Mouse (Mus musculus) testis, adult 2 months (tissue): ENCODE measurements around the gene Olfr318. TPM values are rescaled to one million over a fixed set of nuclear protein-coding genes. Genes with fewer than 3 reads are reported as not detected.

Experiments
- H3K27ac ChIP-seq: fragments of 200-500 bp; 2 replicates; pipeline ENCODE4 v1.5.1; 2012; ENCODE audit warnings: low read depth, low read length; ENCODE audit not compliant: control insufficient read depth, insufficient read depth
- H3K27me3 ChIP-seq: fragments of 200-500 bp; 2 replicates; pipeline ENCODE4 v1.6.1; 2012; ENCODE audit warnings: mild to moderate bottlenecking, low read length, moderate library complexity; ENCODE audit not compliant: control insufficient read depth, insufficient read depth
- H3K36me3 ChIP-seq: fragments of 200-500 bp; 2 replicates; pipeline ENCODE4 v1.6.1; 2012; ENCODE audit warnings: mild to moderate bottlenecking, low read length; ENCODE audit not compliant: control insufficient read depth, insufficient read depth
- H3K4me1 ChIP-seq: fragments of 200-500 bp; 2 replicates; pipeline ENCODE4 v1.6.1; 2012; ENCODE audit warnings: low read length; ENCODE audit not compliant: control insufficient read depth, insufficient read depth
- H3K4me3 ChIP-seq: fragments of 200-500 bp; 2 replicates; pipeline ENCODE4 v1.5.1; 2012; ENCODE audit warnings: low read depth, mild to moderate bottlenecking, low read length, moderate library complexity, mixed read lengths; ENCODE audit not compliant: control insufficient read depth
- CTCF ChIP-seq: fragments of 200-500 bp; IDR thresholded peaks from 2 replicates; pipeline ENCODE4 v1.5.1; 2012; ENCODE audit warnings: low read depth, mild to moderate bottlenecking, inconsistent platforms, low read length, moderate library complexity; ENCODE audit not compliant: control insufficient read depth, insufficient read depth, insufficient replicate concordance
- POLR2A ChIP-seq: fragments of 200-500 bp; IDR thresholded peaks from 2 replicates; pipeline ENCODE4 v1.6.1; 2012; ENCODE audit warnings: low read depth, mild to moderate bottlenecking, inconsistent platforms, low read length, moderate library complexity; ENCODE audit not compliant: control insufficient read depth
- polyA plus RNA-seq: library from polyadenylated mRNA; depleted of rRNA; stranded (reverse); fragments of >200 nt; gene quantifications from 2 replicates; pipeline ENCODE4 v1.2.3, GENCODE M21; 2012; rRNA removed

The Olfr318 gene
- polyA plus RNA-seq, 1 experiment: not detected

GRCm38 (mm10) chr11:58709086-58709485 is 14.7 kb downstream of the Olfr318 start:
- Histone ChIP-seq H3K27me3 (no peaks in the 10 kb centered on the region), H3K27ac (no peak overlapping the region), H3K4me1 (no peaks in the 10 kb centered on the region), H3K4me3 (no peak overlapping the region), H3K36me3 (no peaks in the 10 kb centered on the region)
- TF ChIP-seq POLR2A (no peak), CTCF (no peak)

DNA sequence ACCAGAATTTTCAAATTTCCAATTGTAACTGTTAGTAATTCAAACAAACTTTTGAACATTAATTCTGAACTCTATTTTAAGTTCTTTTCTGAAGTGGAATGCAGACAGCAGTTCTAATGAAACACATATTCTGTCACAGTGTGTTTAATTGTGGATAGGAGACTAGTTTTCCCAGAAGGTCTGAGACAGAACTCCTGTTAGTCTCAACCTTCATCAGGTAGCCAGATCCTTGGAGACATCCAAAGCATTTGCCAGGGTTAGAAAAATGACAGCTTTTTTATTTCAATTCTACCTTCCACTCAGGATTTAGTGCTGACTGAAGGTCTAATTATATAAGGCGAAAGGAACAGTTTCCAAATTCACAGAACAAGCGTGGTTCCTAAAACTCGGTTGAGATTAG is 25.0 kb downstream of the Olfr318 start, which contains the start of gene Olfr319:
TSS of gene Olfr319 (plus strand) at position 301 of the 400 bp plus-strand sequence.
- Histone ChIP-seq H3K4me1 (no peaks in the 10 kb centered on the region), H3K4me3 (no peak within 1 kb of the TSS), H3K36me3 (no peaks in the 10 kb centered on the region), H3K27me3 (no peaks in the 10 kb centered on the region), H3K27ac (no peak within 1 kb of the TSS)
- TF ChIP-seq CTCF: no peak
- no peak for TF ChIP-seq POLR2A

DNA sequence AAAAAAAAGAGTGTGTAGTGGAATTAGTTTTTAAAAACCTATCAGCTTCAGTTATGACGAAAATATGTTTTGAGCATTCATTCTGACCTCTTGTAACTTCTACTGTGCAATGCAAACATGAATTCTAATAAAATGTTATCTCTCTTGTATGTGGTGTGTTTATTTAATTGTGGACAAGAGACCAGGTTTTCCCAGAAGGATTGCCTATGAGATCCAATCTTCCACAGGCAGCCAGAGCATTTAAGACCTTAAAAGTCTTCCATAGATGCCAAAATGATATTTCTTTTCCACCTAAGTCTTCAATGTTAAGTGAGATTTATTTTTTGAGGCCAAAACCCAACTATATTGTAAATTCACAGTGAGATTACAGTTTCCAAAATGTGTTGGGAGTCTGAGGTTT is 43.0 kb downstream of the Olfr318 start, which contains the start of gene Olfr320:
TSS of gene Olfr320 (plus strand) at position 301 of the 400 bp plus-strand sequence.
- no peaks in the 10 kb centered on the region for H3K27me3 ChIP-seq
- no peak within 1 kb of the TSS for H3K4me3 ChIP-seq
- H3K27ac ChIP-seq: no peak within 1 kb of the TSS
- H3K4me1 ChIP-seq: no peaks in the 10 kb centered on the region
- TF ChIP-seq CTCF: no peak
- TF ChIP-seq POLR2A: no peak
- no peaks in the 10 kb centered on the region for H3K36me3 ChIP-seq

DNA sequence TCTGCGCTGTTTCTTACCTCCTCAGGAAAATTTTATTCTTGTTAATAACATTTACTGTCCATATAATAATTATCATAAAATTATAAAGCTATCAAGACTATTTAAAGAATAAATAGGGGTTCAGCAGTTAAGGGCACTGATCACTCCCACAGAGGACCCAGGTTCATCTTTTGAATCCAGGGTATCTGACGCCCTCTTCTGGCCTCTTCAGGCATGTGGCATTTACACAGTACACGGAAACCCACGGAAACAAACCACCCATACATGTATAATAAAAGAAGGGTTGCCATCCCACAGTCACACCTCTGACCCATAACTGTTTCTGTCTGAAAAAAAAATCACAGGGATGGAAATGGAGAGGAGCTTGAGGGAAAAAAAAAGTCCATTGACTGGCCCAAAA is 52.0 kb downstream of the Olfr318 start:
- TF ChIP-seq POLR2A (no peak), CTCF (no peak)
- no peaks in the 10 kb centered on the region for H3K4me1 ChIP-seq
- no peaks in the 10 kb centered on the region for H3K27me3 ChIP-seq
- H3K27ac ChIP-seq: no peak overlapping the region
- H3K36me3 ChIP-seq: no peaks in the 10 kb centered on the region
- H3K4me3 ChIP-seq: no peak overlapping the region

- no peaks in the 10 kb centered on the region for H3K36me3 ChIP-seq
- TF ChIP-seq POLR2A (no peak), CTCF (no peak)
- H3K27me3 ChIP-seq: no peaks in the 10 kb centered on the region
- no peak overlapping the region for H3K4me3 ChIP-seq
- H3K27ac ChIP-seq: no peak overlapping the region
- H3K4me1 ChIP-seq: peaks cover 2% of the 10 kb centered on the region
Measured at GRCm38 (mm10) chr11:58669252-58669651, 54.6 kb downstream of the Olfr318 start.

Other genes starting within 250 kb of the Olfr318 start
- gene Olfr332, start 231.5 kb downstream of the Olfr318 start, polyA plus RNA-seq: 0.02 TPM in 1 of 2 replicates, not detected in the other
- gene Olfr331, start 221.4 kb downstream of the Olfr318 start, polyA plus RNA-seq: 0.13 and 0.21 TPM in 2 replicates
- 1.1 and 1.7 TPM in 2 replicates for gene Olfr330, start 189.2 kb downstream of the Olfr318 start, polyA plus RNA-seq
- 0.26 and 0.56 TPM in 2 replicates for gene Olfr329-ps, start 177.6 kb downstream of the Olfr318 start, polyA plus RNA-seq
- not detected in 2 replicates for gene Olfr328, start 168.4 kb downstream of the Olfr318 start, polyA plus RNA-seq
- 0.11 TPM in 1 of 2 replicates, not detected in the other for gene Olfr224, start 153.5 kb downstream of the Olfr318 start, polyA plus RNA-seq
- 0.20 and 0.89 TPM in 2 replicates for gene Olfr325, start 146.3 kb downstream of the Olfr318 start, polyA plus RNA-seq
- gene Olfr324, start 128.9 kb downstream of the Olfr318 start, polyA plus RNA-seq: not detected in 2 replicates
- gene 2210407C18Rik, start 107.9 kb downstream of the Olfr318 start, polyA plus RNA-seq: not detected in 2 replicates
- gene Olfr323, start 93.5 kb downstream of the Olfr318 start, polyA plus RNA-seq: 0.57 and 2.2 TPM in 2 replicates
- not detected in 2 replicates for gene Trim58, start 83.5 kb downstream of the Olfr318 start, polyA plus RNA-seq
- not detected in 2 replicates for gene Olfr322, start 65.2 kb downstream of the Olfr318 start, polyA plus RNA-seq
- not detected in 2 replicates for gene Olfr320, start 42.9 kb downstream of the Olfr318 start, polyA plus RNA-seq
- not detected in 2 replicates for gene Olfr319, start 24.9 kb downstream of the Olfr318 start, polyA plus RNA-seq
- 0.16 and 0.96 TPM in 2 replicates for gene Olfr317, start 15.2 kb upstream of the Olfr318 start, polyA plus RNA-seq
- gene Olfr316, start 28.7 kb upstream of the Olfr318 start, polyA plus RNA-seq: 0.29 and 3.1 TPM in 2 replicates
- not detected in 2 replicates for gene Olfr315, start 49.2 kb upstream of the Olfr318 start, polyA plus RNA-seq
- not detected in 2 replicates for gene Olfr314, start 58.9 kb upstream of the Olfr318 start, polyA plus RNA-seq
- 142 and 144 TPM in 2 replicates for gene Fam183b, start 77.9 kb upstream of the Olfr318 start, polyA plus RNA-seq
- 0.09 and 0.42 TPM in 2 replicates for gene Olfr313, start 91.0 kb upstream of the Olfr318 start, polyA plus RNA-seq
- gene Olfr312, start 105.2 kb upstream of the Olfr318 start, polyA plus RNA-seq: 0.02 and 0.06 TPM in 2 replicates
- gene Olfr311, start 115.2 kb upstream of the Olfr318 start, polyA plus RNA-seq: not detected in 2 replicates
- 1.4 and 1.7 TPM in 2 replicates for gene Gm12258, start 123.1 kb upstream of the Olfr318 start, polyA plus RNA-seq
- gene 2810021J22Rik, start 143.2 kb upstream of the Olfr318 start, polyA plus RNA-seq: 3.1 and 9.7 TPM in 2 replicates
- gene Zfp39, start 180.2 kb upstream of the Olfr318 start, polyA plus RNA-seq: 23.7 and 35.2 TPM in 2 replicates
- gene Btnl10, start 193.9 kb upstream of the Olfr318 start, polyA plus RNA-seq: 6.8 and 10.1 TPM in 2 replicates
- gene Rnf187, start 214.9 kb upstream of the Olfr318 start, polyA plus RNA-seq: 215 and 247 TPM in 2 replicates
- gene Hist3h2ba, start 224.9 kb upstream of the Olfr318 start, polyA plus RNA-seq: 8.7 and 8.9 TPM in 2 replicates
- 6.4 and 6.5 TPM in 2 replicates for gene Hist3h2a, start 230.7 kb upstream of the Olfr318 start, polyA plus RNA-seq
- gene Trim17, start 230.7 kb upstream of the Olfr318 start, polyA plus RNA-seq: 166 and 167 TPM in 2 replicates